Mouse (Mus musculus) midbrain, embryonic 13.5 days (tissue): ENCODE data around the gene Mtor. TPM values are rescaled to one million over a fixed set of nuclear protein-coding genes. Genes with fewer than 3 reads are reported as not detected.
A peak's percentile ranks its signal among the peaks of the same experiment; 100 is the strongest.

Experiments
- ATAC-seq: fragments of 200-750 bp; cut with Nextera tagmentation; 2 replicates; pipeline ENCODE4 v1.8.0; 2017; ENCODE audit warnings: mild to moderate bottlenecking, moderate TSS enrichment, moderate library complexity
- H3K27ac ChIP-seq: fragments of 300-500 bp; sonication (generic); 2 replicates; pipeline ENCODE4 v1.5.1; 2015; ENCODE audit warnings: inconsistent platforms, mild to moderate bottlenecking, moderate library complexity
- H3K27me3 ChIP-seq: fragments of 300-500 bp; sonication (generic); 2 replicates; pipeline ENCODE4 v1.6.1; 2015; ENCODE audit warnings: mild to moderate bottlenecking, inconsistent platforms
- H3K36me3 ChIP-seq: fragments of 300-500 bp; sonication (generic); 2 replicates; pipeline ENCODE4 v1.6.1; 2015; ENCODE audit warnings: mild to moderate bottlenecking, inconsistent platforms
- H3K4me1 ChIP-seq: fragments of 300-500 bp; sonication (generic); replicated peaks from 2 replicates; pipeline ENCODE4 v1.6.1; 2015; ENCODE audit warnings: inconsistent platforms
- H3K4me2 ChIP-seq: fragments of 300-500 bp; sonication (generic); replicated peaks from 2 replicates; pipeline ENCODE4 v1.6.1; 2015; ENCODE audit warnings: moderate library complexity, mild to moderate bottlenecking, inconsistent platforms
- H3K4me3 ChIP-seq: fragments of 300-500 bp; sonication (generic); replicated peaks from 2 replicates; pipeline ENCODE4 v1.5.1; 2015; ENCODE audit warnings: mild to moderate bottlenecking, inconsistent platforms
- H3K9ac ChIP-seq: fragments of 300-500 bp; sonication (generic); replicated peaks from 2 replicates; pipeline ENCODE4 v1.6.1; 2015; ENCODE audit warnings: mild to moderate bottlenecking, inconsistent platforms
- H3K9me3 ChIP-seq: fragments of 300-500 bp; sonication (generic); 2 replicates; pipeline ENCODE4 v1.6.1; 2016; ENCODE audit warnings: mild to moderate bottlenecking, inconsistent platforms
- WGBS: fragments of 180-500 bp; shearing (Covaris S2); methylation state at CpG from one replicate; pipeline ENCODE4 v1.1.7; 2015; 5-methylcytosine and 5-hydroxymethylcytosine counted together
- polyA plus RNA-seq: library from polyadenylated mRNA; unstranded; fragments of >200 nt; fragmentation: Nextera tagmentation; extraction: Ambion mirVana; gene quantifications from 2 replicates; pipeline ENCODE4 v1.2.1, GENCODE M21; 2015

The Mtor gene
- polyA plus RNA-seq, 1 experiment from 2014 or later, result 27.3 TPM

GRCm38 (mm10) chr4:148591171-148591630 lies 142.8 kb downstream of the Mtor start, which contains the start of gene Srm:
TSS of gene Srm (plus strand) at chr4:148591503.
- no peaks in the 10 kb centered on the region for H3K9me3 ChIP-seq
- H3K9ac ChIP-seq, result peak within 1 kb of the TSS; percentile 84
- peaks cover 18% of the 10 kb centered on the region for H3K4me1 ChIP-seq
- peak within 1 kb of the TSS; percentile 74 for H3K27ac ChIP-seq
- H3K27me3 ChIP-seq, result no peaks in the 10 kb centered on the region
- peak; percentile 99 for ATAC-seq
- H3K4me2 ChIP-seq, result peak within 1 kb of the TSS; percentile 96
- under 1% methylated on average over 39 of the region's 50 CpGs for WGBS
- peak within 1 kb of the TSS; percentile 95 for H3K4me3 ChIP-seq
- peaks cover 34% of the 10 kb centered on the region for H3K36me3 ChIP-seq

GRCm38 (mm10) chr4:148591637-148592380 lies 143.4 kb downstream of the Mtor start:
- Histone ChIP-seq H3K36me3 (peaks cover 40% of the 10 kb centered on the region), H3K27me3 (no peaks in the 10 kb centered on the region), H3K9ac (peak overlapping the region; percentile 84), H3K4me3 (peak overlapping the region; percentile 95), H3K9me3 (no peaks in the 10 kb centered on the region), H3K27ac (peak overlapping the region; percentile 51; the same call in 1 of the 2 replicates), H3K4me2 (peak overlapping the region; percentile 96), H3K4me1 (peaks cover 18% of the 10 kb centered on the region)
- peak; percentile 79 for ATAC-seq
- under 1% methylated on average over 53 of the region's 53 CpGs for WGBS

GRCm38 (mm10) chr4:148593996-148594395 lies 145.6 kb downstream of the Mtor start:
- ATAC-seq, result no peak

GRCm38 (mm10) chr4:148595916-148596315 lies 147.5 kb downstream of the Mtor start:
- Histone ChIP-seq H3K4me1 (peaks cover 14% of the 10 kb centered on the region), H3K27me3 (no peaks in the 10 kb centered on the region), H3K9ac (no peak overlapping the region), H3K4me3 (no peak overlapping the region), H3K9me3 (no peaks in the 10 kb centered on the region), H3K36me3 (peaks cover 66% of the 10 kb centered on the region), H3K4me2 (no peak overlapping the region), H3K27ac (no peak overlapping the region)
- whole genome bisulfite sequencing, result 82% methylated on average over 6 of the region's 6 CpGs
- no peak for ATAC-seq

More at GRCm38 (mm10) chr4:148593996-148594395, 145.6 kb downstream of the Mtor start:
- 96% methylated on average over 11 of the region's 11 CpGs for WGBS
- peaks cover 61% of the 10 kb centered on the region for H3K36me3 ChIP-seq
- H3K9me3 ChIP-seq, result no peaks in the 10 kb centered on the region
- H3K9ac ChIP-seq, result no peak overlapping the region
- no peak overlapping the region for H3K4me3 ChIP-seq
- no peaks in the 10 kb centered on the region for H3K27me3 ChIP-seq
- peaks cover 18% of the 10 kb centered on the region for H3K4me1 ChIP-seq
- no peak overlapping the region for H3K27ac ChIP-seq
- H3K4me2 ChIP-seq, result no peak overlapping the region

GRCm38 (mm10) chr4:148596731-148597130 lies 148.3 kb downstream of the Mtor start:
- peaks cover 66% of the 10 kb centered on the region for H3K36me3 ChIP-seq

GRCm38 (mm10) chr4:148598826-148599225 lies 150.4 kb downstream of the Mtor start:
- WGBS, result 94% methylated on average over 12 of the region's 12 CpGs
- no peak overlapping the region for H3K9ac ChIP-seq
- H3K4me3 ChIP-seq, result no peak overlapping the region
- no peaks in the 10 kb centered on the region for H3K27me3 ChIP-seq
- ATAC-seq, result no peak
- no peaks in the 10 kb centered on the region for H3K4me1 ChIP-seq
- H3K36me3 ChIP-seq, result peaks cover 56% of the 10 kb centered on the region
- no peak overlapping the region for H3K4me2 ChIP-seq
- no peak overlapping the region for H3K27ac ChIP-seq
- no peaks in the 10 kb centered on the region for H3K9me3 ChIP-seq

More at GRCm38 (mm10) chr4:148596731-148597130, 148.3 kb downstream of the Mtor start:
- Histone ChIP-seq H3K4me1 (peaks cover 14% of the 10 kb centered on the region), H3K27ac (no peak overlapping the region), H3K9ac (no peak overlapping the region), H3K4me3 (no peak overlapping the region), H3K4me2 (no peak overlapping the region), H3K27me3 (no peaks in the 10 kb centered on the region), H3K9me3 (no peaks in the 10 kb centered on the region)
- WGBS, result 96% methylated on average over 3 of the region's 3 CpGs
- ATAC-seq, result no peak

- H3K27me3 ChIP-seq, result no peaks in the 10 kb centered on the region
- H3K9ac ChIP-seq, result no peak overlapping the region
- WGBS, result 91% methylated on average over 4 of the region's 4 CpGs
- H3K27ac ChIP-seq, result no peak overlapping the region
- ATAC-seq, result no peak
- no peak overlapping the region for H3K4me2 ChIP-seq
- no peaks in the 10 kb centered on the region for H3K4me1 ChIP-seq
- H3K4me3 ChIP-seq, result no peak overlapping the region
- peaks cover 41% of the 10 kb centered on the region for H3K36me3 ChIP-seq
- no peaks in the 10 kb centered on the region for H3K9me3 ChIP-seq
Measured at GRCm38 (mm10) chr4:148600316-148600715, 151.9 kb downstream of the Mtor start.

- 91% methylated on average over 4 of the region's 4 CpGs for WGBS
Measured at GRCm38 (mm10) chr4:148601871-148602270, 153.5 kb downstream of the Mtor start.

GRCm38 (mm10) chr4:148602357-148603120 lies 154.1 kb downstream of the Mtor start, which contains the start of gene Masp2:
TSS of gene Masp2 (plus strand) at chr4:148602554.
- no peak within 1 kb of the TSS for H3K27ac ChIP-seq
- no peaks in the 10 kb centered on the region for H3K4me1 ChIP-seq
- 91% methylated on average over 14 of the region's 14 CpGs for WGBS
- H3K4me3 ChIP-seq, result no peak within 1 kb of the TSS
- H3K36me3 ChIP-seq, result peaks cover 26% of the 10 kb centered on the region
- no peak within 1 kb of the TSS for H3K4me2 ChIP-seq
- no peak for ATAC-seq
- no peak within 1 kb of the TSS for H3K9ac ChIP-seq
- H3K27me3 ChIP-seq, result no peaks in the 10 kb centered on the region
- H3K9me3 ChIP-seq, result no peaks in the 10 kb centered on the region

More at GRCm38 (mm10) chr4:148601871-148602270, 153.5 kb downstream of the Mtor start:
- no peaks in the 10 kb centered on the region for H3K9me3 ChIP-seq
- H3K9ac ChIP-seq, result no peak overlapping the region
- H3K27me3 ChIP-seq, result no peaks in the 10 kb centered on the region
- no peak overlapping the region for H3K4me2 ChIP-seq
- no peaks in the 10 kb centered on the region for H3K4me1 ChIP-seq
- H3K27ac ChIP-seq, result no peak overlapping the region
- no peak for ATAC-seq
- H3K4me3 ChIP-seq, result no peak overlapping the region
- peaks cover 25% of the 10 kb centered on the region for H3K36me3 ChIP-seq

- H3K9me3 ChIP-seq, result no peaks in the 10 kb centered on the region
- H3K27me3 ChIP-seq, result no peaks in the 10 kb centered on the region
- no peak overlapping the region for H3K4me2 ChIP-seq
- H3K4me1 ChIP-seq, result no peaks in the 10 kb centered on the region
- no peak overlapping the region for H3K9ac ChIP-seq
- 72% methylated on average over 10 of the region's 10 CpGs for WGBS
- ATAC-seq, result no peak
- H3K36me3 ChIP-seq, result peaks cover 17% of the 10 kb centered on the region
- no peak overlapping the region for H3K27ac ChIP-seq
- no peak overlapping the region for H3K4me3 ChIP-seq
Measured at GRCm38 (mm10) chr4:148603376-148604139, 155.1 kb downstream of the Mtor start.

GRCm38 (mm10) chr4:148604141-148604540 lies 155.7 kb downstream of the Mtor start:
- Histone ChIP-seq H3K9me3 (no peaks in the 10 kb centered on the region), H3K27ac (no peak overlapping the region), H3K4me1 (no peaks in the 10 kb centered on the region), H3K4me2 (no peak overlapping the region), H3K27me3 (no peaks in the 10 kb centered on the region), H3K36me3 (peaks cover 14% of the 10 kb centered on the region; the same call in 1 of the 2 replicates), H3K4me3 (no peak overlapping the region), H3K9ac (no peak overlapping the region)
- ATAC-seq, result no peak
- WGBS, result 83% methylated on average over 7 of the region's 7 CpGs
